Comparison of ENCODE assay signal across 17 mouse cellular contexts in genomic region chr3:97803675-97804074, GRCm38 (mm10).
A peak's percentile ranks its signal among the peaks of the same experiment; 100 is the strongest.
DNase-seq lines count a peak whose midpoint lies in the region; ATAC-seq and TF ChIP-seq lines count a peak whose summit lies in the region.
"Had no signal": no experiment of that assay in that cellular context is flagged by ENCODE, and none has a peak within 500 bp of the region (broad histone marks: within the 10 kb centered on the region; RNA-seq: fewer than 3 reads in every experiment).

No protein-coding gene starts in this region.

- peaks cover 44% of the 10 kb centered on the region for H3K4me1 ChIP-seq in heart, embryonic 11.5 days (ENCODE audit: control insufficient read depth, insufficient read depth, low read length)
- no peaks in the 10 kb centered on the region for H3K4me1 ChIP-seq in kidney, embryonic 16.5 days (ENCODE audit: insufficient read depth, low read length)
- H3K4me1 ChIP-seq in heart, postnatal 0 days (ENCODE audit: control insufficient read depth, insufficient read depth) = peaks cover 48% of the 10 kb centered on the region
- H3K4me1 ChIP-seq: hindbrain, embryonic 15.5 days had no signal

- TF ChIP-seq CTCF in heart, postnatal 0 days (IDR thresholded peaks at IDR 0.05; ENCODE audit: low read depth) = no peak

- no peak for DNase-seq in heart, postnatal 14 days
- no peak for DNase-seq in kidney, adult 18-20 months
- peak; percentile 25 for DNase-seq in fat pad, adult 2 months (ENCODE audit: extremely low read depth, low read depth, low spot score)
- DNase-seq in heart, postnatal 0 days (ENCODE audit: low spot score) = no peak
- DNase-seq in urinary bladder, adult 18-20 months (ENCODE audit: low spot score in 2 of 2) = no peak
- DNase-seq in neural tube, embryonic 10.5 days (ENCODE audit: extremely low spot score, low spot score) = no peak
- DNase-seq: cerebellum, postnatal 14 days; gastrocnemius, postnatal 25 days; right cerebral cortex, postnatal 25 days; thymus, adult 2 months had no signal

- H3K9ac ChIP-seq in heart, embryonic 11.5 days (ENCODE audit: low read depth, low read length) = no peak overlapping the region
- no peak overlapping the region for H3K9ac ChIP-seq in kidney, embryonic 16.5 days (replicated peaks; ENCODE audit: low read length)
- no peak overlapping the region for H3K9ac ChIP-seq in heart, postnatal 0 days (replicated peaks; ENCODE audit: low read depth, low read length)
- H3K9ac ChIP-seq: hindbrain, embryonic 15.5 days; liver, embryonic 14.5 days; neural tube, embryonic 13.5 days had no signal

- H3K4me2 ChIP-seq in heart, embryonic 11.5 days = no peak overlapping the region
- H3K4me2 ChIP-seq in kidney, embryonic 16.5 days (replicated peaks; ENCODE audit: low read depth, low read length) = no peak overlapping the region
- no peak overlapping the region for H3K4me2 ChIP-seq in heart, postnatal 0 days (ENCODE audit: low read depth, low read length)
- H3K4me2 ChIP-seq: hindbrain, embryonic 15.5 days; neural tube, embryonic 13.5 days had no signal

- no peak overlapping the region for H3K4me3 ChIP-seq in heart, embryonic 11.5 days (ENCODE audit: low read depth, low read length)
- H3K4me3 ChIP-seq in kidney, embryonic 16.5 days (ENCODE audit: low read length) = no peak overlapping the region
- H3K4me3 ChIP-seq in heart, postnatal 0 days (ENCODE audit: low read depth, low read length) = no peak overlapping the region
- H3K4me3 ChIP-seq: hindbrain, embryonic 15.5 days; limb, embryonic 10.5 days; megakaryocyte, embryonic 14.5 days; neural tube, embryonic 13.5 days had no signal

- no peaks in the 10 kb centered on the region for H3K36me3 ChIP-seq in heart, embryonic 11.5 days (ENCODE audit: control insufficient read depth, insufficient read depth, low read length)
- H3K36me3 ChIP-seq in kidney, embryonic 16.5 days (ENCODE audit: insufficient read depth, low read length) = no peaks in the 10 kb centered on the region
- H3K36me3 ChIP-seq in heart, postnatal 0 days (replicated peaks; ENCODE audit: control insufficient read depth, insufficient read depth, low read length) = no peaks in the 10 kb centered on the region; the same call in 1 of the 2 replicates
- H3K36me3 ChIP-seq: hindbrain, embryonic 15.5 days; limb, embryonic 10.5 days; neural tube, embryonic 13.5 days had no signal

- intact Hi-C loops in heart, postnatal 14 days (cut with DNase I) = no loop called here

- H3K27ac ChIP-seq in heart, embryonic 11.5 days (ENCODE audit: low read depth, low read length) = peak overlapping the region; percentile 87; the same call in 1 of the 2 replicates
- 0 out of 2 replicates have a peak overlapping the region, but pooled peaks have one; percentile 42 for H3K27ac ChIP-seq in kidney, embryonic 16.5 days (ENCODE audit: low read length)
- peak overlapping the region; percentile 95 for H3K27ac ChIP-seq in heart, postnatal 0 days (ENCODE audit: low read depth)
- H3K27ac ChIP-seq: hindbrain, embryonic 15.5 days; limb, embryonic 10.5 days; liver, embryonic 14.5 days; neural tube, embryonic 13.5 days had no signal

- no peaks in the 10 kb centered on the region for H3K9me3 ChIP-seq in heart, embryonic 11.5 days (replicated peaks; ENCODE audit: control insufficient read depth, low read length)
- no peaks in the 10 kb centered on the region for H3K9me3 ChIP-seq in kidney, embryonic 16.5 days (ENCODE audit: low read length)
- H3K9me3 ChIP-seq in heart, postnatal 0 days (replicated peaks; ENCODE audit: control insufficient read depth, low read length) = no peaks in the 10 kb centered on the region
- H3K9me3 ChIP-seq: hindbrain, embryonic 15.5 days; limb, embryonic 10.5 days; megakaryocyte, embryonic 14.5 days; neural tube, embryonic 13.5 days had no signal

- H3K27me3 ChIP-seq in heart, embryonic 11.5 days (ENCODE audit: control insufficient read depth, insufficient read depth, low read length) = no peaks in the 10 kb centered on the region
- no peaks in the 10 kb centered on the region for H3K27me3 ChIP-seq in kidney, embryonic 16.5 days (ENCODE audit: insufficient read depth, low read length)
- no peaks in the 10 kb centered on the region for H3K27me3 ChIP-seq in heart, postnatal 0 days (ENCODE audit: control insufficient read depth, insufficient read depth, low read length)
- H3K27me3 ChIP-seq: hindbrain, embryonic 15.5 days; neural tube, embryonic 13.5 days had no signal

- ATAC-seq in heart, embryonic 11.5 days (replicated peaks; ENCODE audit: insufficient number of reproducible peaks, low FRiP score, low TSS enrichment) = no peak
- ATAC-seq in kidney, embryonic 16.5 days (ENCODE audit: low FRiP score, low TSS enrichment) = 0 out of 2 replicates have a peak, but pooled peaks have one; percentile 59
- ATAC-seq in heart, postnatal 0 days (ENCODE audit: insufficient read depth, low read depth) = no peak

- TF ChIP-seq EP300 in heart, postnatal 0 days (IDR thresholded peaks at IDR 0.05; ENCODE audit: low read depth) = no peak

- 40% methylated on average over 3 of the region's 3 CpGs for WGBS in heart, embryonic 11.5 days (ENCODE audit: insufficient replicate concordance)
- 20% methylated on average over 3 of the region's 3 CpGs for WGBS in kidney, embryonic 16.5 days
- WGBS in heart, postnatal 0 days = 41% methylated on average over 3 of the region's 3 CpGs

Comparison
In these comparisons a context has a peak if more than half of its experiments do, and no peak if none do; other contexts are left out.
1. H3K27ac ChIP-seq: peak in every context shown above with its lines; median percentile 95 in heart, postnatal 0 days; 87 in heart, embryonic 11.5 days; 42 in kidney, embryonic 16.5 days.